Mouse (Mus musculus) cerebellum, adult 2 months (tissue): Measurements from ENCODE around the gene Cfap61. TPM values are rescaled to one million over a fixed set of nuclear protein-coding genes. Genes with fewer than 3 reads are reported as not detected.

ENCODE experiments used
- DNase-seq, 2 experiments: peaks; one replicate each; pipeline ENCODE4 v3.0.0; 2021
- H3K27ac ChIP-seq: fragments of 200-500 bp; 2 replicates; pipeline ENCODE4 v1.5.1; 2012; ENCODE audit warnings: low read length, control low read depth, inconsistent platforms; ENCODE audit not compliant: insufficient read depth
- H3K27me3 ChIP-seq: fragments of 200-500 bp; 2 replicates; pipeline ENCODE4 v1.6.1; 2012; ENCODE audit warnings: inconsistent platforms, mild to moderate bottlenecking, low read length, moderate library complexity; ENCODE audit not compliant: control insufficient read depth, insufficient read depth
- H3K4me1 ChIP-seq: fragments of 200-500 bp; 2 replicates; pipeline ENCODE4 v1.6.1; 2011; ENCODE audit warnings: low read length; ENCODE audit not compliant: control insufficient read depth, insufficient read depth
- H3K4me3 ChIP-seq: fragments of 200-500 bp; replicated peaks from 2 replicates; pipeline ENCODE3; 2011; ENCODE audit warnings: mild to moderate bottlenecking, low read depth, low read length, control low read depth; ENCODE audit not compliant: insufficient read depth
- CTCF ChIP-seq: fragments of 200-500 bp; IDR thresholded peaks from 2 replicates; pipeline ENCODE4 v1.5.1; 2011; ENCODE audit warnings: low read depth, mild to moderate bottlenecking, control low read depth, low read length, moderate library complexity, borderline replicate concordance; ENCODE audit not compliant: insufficient read depth
- POLR2A ChIP-seq: fragments of 200-500 bp; IDR thresholded peaks from 2 replicates; pipeline ENCODE4 v1.6.1; 2011; ENCODE audit warnings: low read length, control low read depth, borderline replicate concordance; ENCODE audit not compliant: insufficient read depth
- WGBS: fragments of 180-500 bp; shearing (Covaris S2); methylation state at CpG from one replicate; pipeline ENCODE4 v1.1.7; 2018; 5-methylcytosine and 5-hydroxymethylcytosine counted together
- polyA plus RNA-seq: library from polyadenylated mRNA; depleted of rRNA; stranded (reverse); fragments of >200 nt; gene quantifications from 2 replicates; pipeline ENCODE4 v1.2.3, GENCODE M21; 2012

Gene Cfap61
- polyA plus RNA-seq, 1 experiment = 1.0 TPM

- H3K4me1 ChIP-seq = peaks cover 3% of the 10 kb centered on the region; the same call in 1 of the 2 replicates
- no peak overlapping the region for H3K27ac ChIP-seq
- WGBS = 1% methylated on average over 75 of the region's 75 CpGs
- peak; percentile 34 to 35 for DNase-seq
- H3K4me3 ChIP-seq = peak overlapping the region; percentile 52
- TF ChIP-seq CTCF (no peak), POLR2A (no peak)
- H3K27me3 ChIP-seq = peaks cover 11% of the 10 kb centered on the region; the same call in 1 of the 2 replicates
These were observed 288.8 kb downstream of the Cfap61 start for GRCm38 (mm10) chr2:146223176-146223905.

DNA sequence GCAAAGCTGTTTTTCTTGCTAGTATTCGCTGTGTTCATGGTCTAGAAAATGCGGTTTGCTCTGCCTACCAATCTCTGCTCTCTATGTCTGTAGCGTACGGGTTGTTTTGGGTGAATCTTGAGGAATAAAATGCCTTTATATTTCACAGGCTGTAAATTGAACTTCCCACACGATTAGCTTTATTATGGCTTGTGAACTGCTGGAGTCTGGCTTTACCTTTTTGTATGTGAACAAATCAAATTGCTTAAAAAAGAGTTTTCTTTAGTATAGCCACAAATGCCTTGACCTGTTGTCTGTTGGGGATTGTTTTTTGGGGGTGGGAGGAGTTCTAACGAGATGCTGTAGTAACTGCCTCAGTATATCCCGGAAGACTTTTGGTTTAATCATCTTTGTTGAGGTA lies 289.6 kb downstream of the Cfap61 start:
- DNase-seq = no peak
- H3K4me3 ChIP-seq = no peak overlapping the region
- H3K4me1 ChIP-seq = no peaks in the 10 kb centered on the region
- TF ChIP-seq POLR2A = no peak
- TF ChIP-seq CTCF = no peak
- H3K27ac ChIP-seq = no peak overlapping the region
- H3K27me3 ChIP-seq = peaks cover 9% of the 10 kb centered on the region; the same call in 1 of the 2 replicates
- 53% methylated on average over 7 of the region's 7 CpGs for WGBS

GRCm38 (mm10) chr2:146225818-146226217 lies 291.2 kb downstream of the Cfap61 start:
- DNase-seq = no peak
- peaks cover 9% of the 10 kb centered on the region; the same call in 1 of the 2 replicates for H3K27me3 ChIP-seq
- H3K4me1 ChIP-seq = no peaks in the 10 kb centered on the region
- 43% methylated on average over 6 of the region's 6 CpGs for WGBS
- no peak overlapping the region for H3K4me3 ChIP-seq
- TF ChIP-seq POLR2A (no peak), CTCF (no peak)
- no peak overlapping the region for H3K27ac ChIP-seq

- 52% methylated on average over 9 of the region's 9 CpGs for whole genome bisulfite sequencing
- Histone ChIP-seq H3K4me1 (no peaks in the 10 kb centered on the region), H3K4me3 (no peak overlapping the region), H3K27ac (no peak overlapping the region), H3K27me3 (peaks cover 7% of the 10 kb centered on the region; the same call in 1 of the 2 replicates)
- TF ChIP-seq POLR2A = no peak
- TF ChIP-seq CTCF = no peak
- DNase-seq = no peak
These were observed 291.9 kb downstream of the Cfap61 start for GRCm38 (mm10) chr2:146226484-146226883.

DNA sequence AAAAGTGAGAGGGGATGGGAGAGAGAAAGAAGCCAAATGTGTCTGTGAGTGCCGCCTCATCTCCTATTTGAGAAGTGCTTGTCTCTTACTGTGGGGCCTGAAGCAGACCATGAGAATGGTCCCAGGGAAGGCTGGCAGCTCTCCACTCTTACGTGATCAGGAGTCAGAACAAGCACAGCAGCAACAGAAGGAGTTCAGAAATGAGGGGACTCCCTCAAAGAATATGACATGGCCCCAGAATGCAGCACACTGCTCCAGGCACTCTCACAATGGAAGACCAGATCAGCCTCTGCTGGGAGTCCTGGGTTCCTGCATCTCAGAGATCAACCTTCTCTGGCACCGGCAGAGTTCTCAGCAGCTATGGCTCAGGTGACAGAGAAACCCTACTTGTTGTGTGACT lies 293.1 kb downstream of the Cfap61 start:
- 73% methylated on average over 3 of the region's 3 CpGs for WGBS
- TF ChIP-seq CTCF = no peak
- no peak for TF ChIP-seq POLR2A
- no peak for DNase-seq
- Histone ChIP-seq H3K27me3 (peaks cover 3% of the 10 kb centered on the region; the same call in 1 of the 2 replicates), H3K4me1 (no peaks in the 10 kb centered on the region), H3K4me3 (no peak overlapping the region), H3K27ac (no peak overlapping the region)

- Histone ChIP-seq H3K4me3 (no peak overlapping the region), H3K4me1 (no peaks in the 10 kb centered on the region), H3K27ac (no peak overlapping the region), H3K27me3 (peaks cover 1% of the 10 kb centered on the region; the same call in 1 of the 2 replicates)
- WGBS = 56% methylated on average over 2 of the region's 2 CpGs
- no peak for DNase-seq
- TF ChIP-seq POLR2A = no peak
- no peak for TF ChIP-seq CTCF
These were observed 293.9 kb downstream of the Cfap61 start for GRCm38 (mm10) chr2:146228435-146228834.

DNA sequence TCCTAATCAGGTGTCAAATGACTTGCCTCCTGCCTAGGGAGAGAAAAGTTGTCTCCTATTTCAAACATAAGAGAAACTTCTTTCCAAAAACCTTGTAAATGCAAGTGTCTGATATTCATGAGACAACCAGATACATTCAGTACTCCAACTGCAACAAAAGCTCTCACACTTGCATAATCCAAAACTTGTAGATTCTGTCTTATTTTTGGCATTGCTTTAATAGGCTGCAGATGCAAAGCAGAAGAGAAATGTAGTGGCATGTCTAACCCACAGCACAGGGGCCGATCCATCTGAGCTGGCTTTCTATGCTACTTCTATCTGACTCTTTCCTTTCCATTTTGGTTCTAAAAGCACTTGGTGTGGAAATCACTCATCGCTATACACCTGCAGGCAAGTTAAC lies 296.9 kb downstream of the Cfap61 start:
- WGBS = 96% methylated on average over 2 of the region's 2 CpGs
- TF ChIP-seq POLR2A (no peak), CTCF (no peak)
- no peak for DNase-seq

DNA sequence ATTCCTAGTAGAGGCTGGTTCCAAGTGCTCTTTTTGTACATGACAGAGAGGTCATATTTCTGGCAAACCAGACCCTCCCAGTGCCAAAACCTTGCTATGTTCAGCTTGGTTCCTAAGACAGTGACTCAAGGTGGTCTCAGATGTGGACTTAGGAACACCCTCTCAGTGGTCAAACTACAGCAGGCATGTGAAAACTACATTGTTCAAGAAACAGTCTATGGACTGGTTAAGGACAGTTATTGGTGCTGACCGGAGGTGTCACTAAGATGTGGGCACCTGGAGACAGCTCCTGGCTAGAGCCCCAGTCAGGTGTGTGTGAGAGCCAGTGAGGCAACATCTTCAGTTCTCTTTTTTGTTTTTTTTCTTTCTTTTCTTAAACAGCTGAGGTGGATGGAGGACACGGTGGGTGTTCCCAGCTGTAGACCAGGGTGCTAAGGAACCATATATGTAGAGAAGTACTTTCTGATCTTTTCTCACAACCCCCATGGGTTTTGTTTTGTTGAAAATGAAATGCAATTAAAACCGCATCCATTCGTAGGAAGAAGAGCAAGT lies 304.7 kb downstream of the Cfap61 start:
- WGBS = 95% methylated on average over 4 of the region's 4 CpGs
- H3K4me3 ChIP-seq = no peak overlapping the region
- no peak for TF ChIP-seq POLR2A
- TF ChIP-seq CTCF = no peak

More for the DNA sequence above, 296.9 kb downstream of the Cfap61 start:
- Histone ChIP-seq H3K27me3 (no peaks in the 10 kb centered on the region), H3K4me1 (no peaks in the 10 kb centered on the region), H3K4me3 (no peak overlapping the region), H3K27ac (no peak overlapping the region)

More for the DNA sequence above, 304.7 kb downstream of the Cfap61 start:
- no peaks in the 10 kb centered on the region for H3K27me3 ChIP-seq
- DNase-seq = no peak
- no peaks in the 10 kb centered on the region for H3K4me1 ChIP-seq
- no peak overlapping the region for H3K27ac ChIP-seq
